Mouse (Mus musculus): ENCODE measurements at regions not wholly inside any gene's neighbourhood (a gene's known extent, or its start where the extent isn't known, plus 50 kb on each side); places are given as distances from the start of the nearest gene placed in this dataset.

DNA sequence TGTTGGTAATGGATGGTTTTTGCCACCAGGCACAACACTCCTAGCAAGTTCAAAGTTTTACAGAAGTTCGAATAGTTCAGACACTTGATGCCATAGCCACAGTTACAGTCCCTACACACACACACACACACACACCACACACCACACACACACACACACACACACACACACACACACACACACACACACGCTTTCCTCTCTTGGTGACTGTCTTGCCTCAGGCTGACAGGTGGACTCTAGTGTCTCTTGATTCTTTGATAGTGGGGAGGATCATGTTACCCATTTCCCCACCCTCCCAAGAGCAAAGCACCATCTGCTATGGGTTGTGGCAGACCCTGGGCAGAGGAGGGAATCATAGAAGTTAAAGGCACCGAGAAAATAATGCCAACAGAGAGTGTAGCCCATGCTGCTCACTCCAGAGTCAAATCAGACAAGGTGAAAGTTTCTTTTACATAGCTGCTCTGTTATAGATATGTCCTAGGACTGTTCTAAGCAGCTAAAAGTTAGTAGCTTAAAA, 75.9 kb downstream of the Klhl25 start:
- no peak for DNase-seq

DNA sequence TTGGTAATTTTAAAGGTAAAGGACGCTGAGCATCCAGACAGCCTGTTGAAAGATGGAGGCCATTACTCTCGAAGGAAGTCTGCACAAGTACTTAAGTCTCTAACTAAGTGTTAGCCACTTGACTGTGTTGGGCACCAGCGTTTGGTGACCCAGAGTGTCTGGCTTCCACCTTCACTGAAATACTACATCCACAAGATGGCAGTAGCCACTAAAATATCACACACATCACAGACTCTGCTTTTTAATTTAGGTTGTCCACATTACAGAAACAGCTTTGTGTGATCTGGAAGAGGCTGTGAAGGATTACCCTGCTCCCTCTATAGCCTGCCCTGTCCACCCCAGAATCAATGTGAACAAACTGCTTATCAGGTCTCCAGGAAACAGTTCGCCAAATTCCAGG, 79.4 kb downstream of the Klhl25 start:
- peak in 1 of 2 experiments; percentile 3 for DNase-seq

DNA sequence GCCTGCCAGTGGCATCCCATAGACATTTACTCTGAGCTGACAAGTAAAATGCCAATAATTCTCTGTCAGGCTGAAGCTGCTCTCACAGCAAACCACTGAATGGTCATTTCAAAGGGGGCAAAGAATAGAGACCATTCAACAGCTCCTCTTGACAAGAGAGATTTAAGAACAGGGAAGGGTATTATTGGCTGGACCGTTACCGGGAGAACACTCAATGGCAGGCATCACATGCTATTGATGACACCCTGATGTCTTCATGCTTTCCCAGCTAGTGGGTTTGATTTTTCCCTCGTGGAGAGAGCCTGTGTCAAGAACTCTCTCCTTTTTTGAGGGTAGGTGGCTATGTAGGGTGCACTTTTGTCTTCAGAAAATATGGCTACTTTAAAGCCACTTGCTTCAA, 95.7 kb downstream of the Klhl25 start:
- DNase-seq: no peak

DNA sequence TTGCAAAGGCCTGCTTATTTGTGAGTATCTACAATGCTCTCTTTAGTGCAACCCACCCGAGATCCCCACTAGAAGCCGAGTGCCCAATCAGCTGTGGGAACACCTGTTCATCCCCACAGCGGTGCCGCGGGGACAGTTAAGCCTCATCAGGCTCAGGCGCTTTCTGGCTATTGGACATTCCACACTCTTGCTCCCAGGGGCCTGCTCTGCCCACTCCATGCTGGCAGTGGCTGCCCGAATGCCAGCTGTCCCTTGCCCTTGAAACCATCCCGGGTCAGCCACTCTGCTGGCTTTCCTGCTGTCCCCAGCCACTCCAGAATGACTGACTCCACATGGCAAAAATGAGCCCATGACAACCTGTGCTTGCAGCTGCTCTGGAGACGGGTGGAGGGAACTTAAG, 107.6 kb downstream of the Klhl25 start:
- DNase-seq: no peak

DNA sequence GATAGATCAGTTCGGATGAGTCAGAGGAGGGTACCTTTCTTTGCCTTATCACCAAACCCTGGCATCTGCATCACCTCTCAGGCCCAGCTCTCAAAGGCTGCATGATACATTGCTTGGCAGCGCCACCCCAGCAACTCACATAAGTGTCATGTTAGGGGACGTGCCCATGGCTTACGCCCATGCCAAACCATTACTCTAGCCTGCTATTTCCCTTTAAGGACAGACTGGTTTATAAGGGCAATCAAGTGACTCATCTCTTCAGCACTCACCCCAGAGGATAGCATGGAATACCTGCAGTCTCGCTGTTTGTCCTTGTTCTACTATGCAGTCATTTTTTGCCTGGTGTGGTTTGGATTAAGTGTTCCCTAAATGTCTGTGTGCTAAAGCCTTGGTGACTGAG, 109.3 kb downstream of the Klhl25 start:
- no peak for DNase-seq

DNA sequence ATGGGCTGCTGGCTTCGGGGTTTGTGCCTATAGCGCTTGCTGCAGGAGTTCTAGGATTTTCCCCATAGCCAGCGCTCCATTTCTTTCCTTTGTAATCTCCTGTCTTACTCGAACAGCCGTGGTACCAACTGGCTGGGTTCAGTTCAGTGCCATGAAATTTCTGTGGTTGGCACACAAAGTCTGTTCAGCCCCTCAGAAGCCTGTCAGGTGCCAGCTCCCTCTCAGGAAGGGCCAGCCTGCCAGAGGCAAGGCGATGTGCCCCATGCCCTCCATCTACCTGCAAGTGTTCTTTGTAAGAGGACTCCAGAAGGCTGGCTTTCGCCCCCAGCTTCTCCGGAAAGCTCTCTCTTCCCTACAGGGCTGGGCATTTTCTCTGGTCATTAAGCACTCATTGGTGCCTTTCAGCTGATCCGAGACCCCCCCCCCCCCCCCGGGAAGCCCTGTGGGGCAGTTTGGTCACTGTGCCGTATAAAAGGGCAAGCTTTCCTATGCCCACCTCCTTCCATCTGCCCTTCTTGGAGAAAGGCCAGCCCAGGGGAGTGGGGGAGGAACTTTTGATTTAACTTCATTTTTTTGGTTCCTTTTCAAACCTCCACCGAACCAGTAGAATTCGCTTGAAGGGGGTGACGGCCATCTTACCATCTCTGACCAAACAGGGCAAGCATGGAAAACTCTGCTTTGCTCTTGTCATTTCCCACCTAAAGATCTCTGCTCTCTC, 112.0 kb downstream of the Klhl25 start:
- DNase-seq: no peak

DNA sequence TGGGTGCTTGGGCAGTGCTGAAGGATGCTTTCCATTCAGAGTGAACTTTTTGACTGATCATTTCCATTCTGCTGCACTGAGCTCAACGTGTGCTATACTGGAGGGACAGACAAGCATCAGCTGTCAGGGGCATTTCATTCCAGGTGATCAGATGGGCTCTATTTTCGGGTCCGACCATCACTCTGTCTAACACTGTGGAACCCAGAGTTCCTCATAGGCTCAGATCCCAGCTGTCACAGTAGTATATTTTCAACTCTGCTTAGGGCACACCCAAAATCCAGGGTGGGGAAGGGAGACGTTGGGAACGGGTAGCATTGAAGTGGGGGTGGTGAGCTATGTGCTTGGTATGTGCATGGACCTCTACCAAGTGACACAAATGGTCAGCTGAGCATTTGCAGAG, 120.1 kb downstream of the Klhl25 start:
- DNase-seq: no peak

DNA sequence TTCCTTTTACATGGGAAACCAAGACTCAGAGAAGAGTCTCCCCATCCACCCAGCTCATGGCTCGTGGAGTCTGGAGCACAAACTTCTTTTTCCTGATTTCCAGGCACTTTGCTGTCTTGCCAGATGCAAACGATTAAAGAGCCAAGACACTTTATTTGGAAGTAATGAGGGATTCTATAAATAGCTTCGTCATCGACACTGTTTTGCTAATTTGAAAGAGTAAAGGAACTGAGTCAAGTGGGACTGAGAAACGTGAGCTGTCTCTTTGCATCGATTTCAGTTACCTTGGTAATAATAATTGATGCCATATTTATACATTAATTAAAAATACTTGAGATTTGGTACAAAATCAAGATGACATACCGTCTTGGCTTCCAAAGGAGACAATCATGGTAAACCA, 122.8 kb downstream of the Klhl25 start:
- no peak for DNase-seq

DNA sequence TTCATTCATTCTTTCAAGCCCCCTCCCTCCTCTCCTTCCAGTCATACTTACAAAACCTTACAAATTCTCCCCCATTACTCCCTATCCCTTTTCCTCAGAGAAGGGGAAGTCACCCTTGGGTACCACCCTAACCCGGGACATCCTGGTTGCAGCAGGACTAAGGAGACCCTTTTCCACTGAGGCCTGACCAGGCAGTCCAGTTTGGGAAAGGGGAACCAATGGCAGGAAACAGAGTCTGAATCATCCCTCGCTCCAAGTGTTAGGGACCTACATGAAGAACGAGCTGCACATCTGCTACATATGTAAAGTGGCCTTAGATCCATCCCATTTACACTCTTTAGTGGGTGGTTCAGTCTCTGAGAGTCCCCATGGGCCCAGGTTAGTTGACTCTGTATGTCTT, 123.6 kb downstream of the Klhl25 start:
- DNase-seq: no peak

DNA sequence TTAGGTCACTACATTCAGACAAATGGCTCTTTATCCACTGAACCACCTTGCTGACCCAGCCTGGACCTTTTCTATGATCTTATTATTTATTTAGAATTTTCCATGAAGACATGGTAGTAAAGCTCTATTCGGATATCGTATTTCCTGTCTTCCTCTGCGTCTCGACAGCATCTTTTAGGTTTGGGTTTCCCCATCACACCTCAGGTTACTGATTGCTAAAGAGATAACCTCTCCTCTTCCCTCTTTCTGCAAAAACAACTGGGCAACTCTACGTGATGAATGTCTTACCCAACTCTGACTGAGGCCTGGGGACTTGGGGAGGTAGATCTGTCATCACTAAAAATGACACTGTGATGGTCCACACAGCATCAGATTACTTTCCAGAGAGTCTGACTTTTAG, 133.4 kb downstream of the Klhl25 start:
- DNase-seq: no peak

DNA sequence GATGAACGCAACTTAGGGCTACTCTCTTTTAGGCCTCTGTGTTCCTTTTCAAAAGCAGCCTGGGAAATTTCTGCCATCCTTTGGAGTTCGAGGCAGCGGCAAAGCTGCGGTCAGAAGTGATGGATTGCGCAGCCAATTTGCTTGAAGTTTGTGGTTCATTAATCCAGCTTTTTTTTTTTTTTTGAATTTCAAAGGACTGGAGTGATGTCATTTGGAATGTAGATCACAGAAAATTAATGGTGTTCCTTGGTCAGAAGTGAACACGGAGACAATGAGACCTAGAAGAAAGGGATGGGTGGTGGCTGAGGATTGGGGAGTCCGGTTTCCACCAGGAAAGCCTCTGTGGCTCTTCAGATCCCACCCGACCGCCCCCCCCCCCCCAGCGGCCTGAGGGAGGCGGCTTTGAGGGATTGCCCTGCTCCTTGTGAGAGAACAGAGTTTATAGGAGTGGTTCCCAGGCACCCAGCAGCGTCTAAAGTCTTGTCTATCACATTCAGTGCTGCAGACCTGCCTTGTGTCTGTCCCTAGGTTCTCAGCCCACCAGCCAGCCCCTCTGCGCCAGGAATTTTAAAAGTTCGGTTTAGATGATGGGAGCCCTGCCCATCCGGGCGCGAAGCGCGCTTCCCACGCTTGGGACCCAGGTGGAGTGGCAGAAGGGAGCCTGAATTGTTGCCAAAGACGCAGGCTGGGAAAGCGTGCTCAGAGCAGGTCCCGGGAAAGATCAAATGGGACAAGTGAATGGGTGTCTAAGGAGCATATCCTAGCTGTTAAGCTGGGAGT, 135.1 kb downstream of the Klhl25 start:
- no peak for DNase-seq

DNA sequence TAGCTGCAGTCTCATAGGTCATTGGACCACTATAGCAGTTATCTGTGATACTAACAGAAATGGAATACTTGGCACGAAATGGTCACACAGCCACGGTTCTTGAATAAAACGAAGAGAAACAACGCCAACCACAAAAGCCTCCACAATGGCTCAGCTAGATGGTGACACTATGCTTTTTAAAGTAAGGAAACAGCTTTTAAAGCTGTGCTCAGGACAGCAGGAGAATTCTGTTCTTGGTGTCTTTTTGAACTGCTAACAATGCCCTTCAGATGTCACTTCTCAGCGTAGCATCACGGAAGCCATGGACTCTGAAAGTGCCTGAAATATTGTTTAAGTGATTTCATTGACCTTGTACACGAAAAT, 135.7 kb downstream of the Klhl25 start:
- no peak for DNase-seq

DNA sequence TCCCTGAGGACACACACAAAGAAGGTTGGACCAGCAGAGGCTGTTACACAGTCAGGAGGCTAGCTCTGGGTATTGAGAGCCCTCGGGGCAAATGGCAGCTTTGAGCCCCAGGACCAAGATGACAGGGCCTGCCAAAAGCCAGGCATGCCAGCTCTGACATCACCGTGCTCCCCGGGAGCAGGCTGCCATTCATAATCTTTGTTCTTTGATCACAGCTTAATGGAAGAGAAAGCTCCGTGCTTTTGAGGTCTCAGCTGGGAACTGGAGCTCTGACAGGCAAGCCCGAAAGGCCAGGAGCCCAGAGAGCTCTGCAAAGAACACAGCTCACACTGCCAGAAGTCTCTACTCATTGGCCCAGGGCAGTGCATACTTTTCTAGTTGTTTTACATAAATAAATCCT, 150.7 kb downstream of the Klhl25 start:
- DNase-seq: no peak

DNA sequence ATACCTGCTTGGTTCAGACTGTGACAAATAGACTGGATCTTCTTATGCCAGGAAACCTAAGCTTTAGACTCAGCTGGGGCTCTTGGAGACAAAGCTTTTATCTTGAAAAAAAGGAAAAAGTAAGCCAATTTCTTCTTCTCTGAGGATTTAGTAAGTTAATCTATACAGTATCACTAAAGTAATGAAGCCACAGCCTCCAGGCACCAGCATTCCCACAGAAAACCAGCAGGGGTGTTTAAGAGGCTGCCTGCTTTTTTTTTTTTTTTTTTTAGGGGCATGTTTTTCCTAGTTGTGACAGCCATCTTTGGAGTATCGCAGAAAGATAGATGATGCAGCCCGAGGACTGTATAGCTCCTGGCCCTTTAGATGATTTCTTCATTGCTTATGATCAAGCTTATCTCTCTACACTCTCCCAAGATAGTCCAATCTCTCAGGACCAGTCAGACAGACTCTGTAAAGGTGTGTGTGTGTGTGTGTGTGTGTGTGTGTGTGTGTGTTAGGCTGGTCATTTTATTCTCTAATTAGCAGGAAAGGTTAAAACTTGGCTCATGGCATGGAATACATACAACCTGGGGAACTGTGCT, 151.3 kb downstream of the Klhl25 start:
- DNase-seq: no peak

DNA sequence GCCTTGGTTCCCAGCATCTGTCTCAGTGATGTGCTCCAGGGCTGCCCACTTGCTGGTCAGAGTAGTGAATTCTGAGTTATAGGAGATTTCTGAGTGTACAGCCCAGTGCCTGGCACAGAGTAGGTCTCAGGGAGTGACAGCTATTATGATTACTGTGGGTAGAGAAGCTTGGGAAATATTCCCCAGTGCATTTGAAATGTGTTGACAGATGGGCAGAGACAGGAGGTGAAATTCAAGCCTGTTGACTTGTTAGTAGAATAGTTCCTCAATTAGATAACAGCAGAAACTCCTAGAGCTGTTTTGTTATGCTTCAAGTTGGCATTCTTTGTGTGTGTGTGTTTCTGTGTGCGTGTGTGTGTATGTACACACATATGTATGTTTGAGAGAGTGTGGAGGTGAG, 152.9 kb downstream of the Klhl25 start:
- no peak for DNase-seq

DNA sequence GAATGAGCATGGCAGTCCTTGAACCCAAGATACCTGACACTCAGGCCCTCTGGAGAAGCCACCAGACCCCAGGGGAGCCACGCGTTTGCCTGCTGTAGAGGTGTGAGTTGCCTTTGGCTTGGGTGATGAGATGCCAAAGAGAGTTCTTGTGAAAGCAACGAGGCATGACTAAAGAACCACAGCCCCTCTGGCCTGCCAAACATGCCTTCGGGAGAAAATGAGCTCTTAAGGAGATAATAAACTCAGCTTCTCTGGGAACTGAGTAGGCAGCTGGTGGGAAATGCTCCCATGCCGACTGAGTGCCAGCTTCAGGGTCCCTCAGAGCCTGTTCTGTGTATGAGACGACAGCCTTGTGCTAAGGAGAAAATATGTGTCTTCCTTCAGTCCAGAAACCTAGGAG, 160.1 kb downstream of the Klhl25 start:
- DNase-seq: no peak

DNA sequence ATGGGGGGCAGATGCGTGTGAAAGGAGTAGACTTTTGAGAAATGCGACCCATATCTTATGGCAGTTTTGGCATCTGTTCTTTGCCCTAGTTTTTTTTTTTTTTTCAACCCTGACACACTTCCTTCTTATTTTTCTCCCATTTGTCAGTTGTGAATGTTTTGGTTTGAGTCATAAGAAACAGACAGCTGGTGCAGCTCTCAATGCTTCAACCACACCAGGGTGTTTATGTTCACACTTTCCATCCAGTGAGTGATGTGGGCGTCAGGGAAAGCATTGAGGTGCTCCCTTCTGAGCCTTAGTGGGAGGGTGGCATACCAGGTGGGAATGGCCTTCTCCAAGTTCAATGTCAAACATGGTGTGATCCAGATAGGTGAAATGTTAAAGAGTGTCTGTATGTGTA, 181.9 kb upstream of the Agbl1 start:
- no peak for DNase-seq

DNA sequence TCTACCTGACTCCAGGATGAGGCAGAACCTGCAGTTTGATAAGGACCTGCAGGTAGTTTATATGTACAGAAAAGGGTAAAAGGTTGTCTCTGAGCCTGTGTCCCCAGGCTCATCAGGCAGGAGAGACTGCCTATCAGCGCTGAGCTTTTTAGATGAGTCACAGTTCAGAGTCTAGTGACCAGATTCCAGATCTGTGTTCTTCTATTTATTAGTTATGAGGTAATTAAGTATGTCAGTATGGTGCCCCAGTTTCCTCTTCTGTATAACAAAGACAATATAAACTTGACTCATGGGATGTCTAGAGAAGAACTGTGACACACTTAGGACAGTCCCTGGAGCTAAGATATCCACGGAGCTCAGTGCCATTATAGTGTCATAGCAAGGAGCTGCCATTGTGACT, 180.3 kb upstream of the Agbl1 start:
- DNase-seq: no peak

DNA sequence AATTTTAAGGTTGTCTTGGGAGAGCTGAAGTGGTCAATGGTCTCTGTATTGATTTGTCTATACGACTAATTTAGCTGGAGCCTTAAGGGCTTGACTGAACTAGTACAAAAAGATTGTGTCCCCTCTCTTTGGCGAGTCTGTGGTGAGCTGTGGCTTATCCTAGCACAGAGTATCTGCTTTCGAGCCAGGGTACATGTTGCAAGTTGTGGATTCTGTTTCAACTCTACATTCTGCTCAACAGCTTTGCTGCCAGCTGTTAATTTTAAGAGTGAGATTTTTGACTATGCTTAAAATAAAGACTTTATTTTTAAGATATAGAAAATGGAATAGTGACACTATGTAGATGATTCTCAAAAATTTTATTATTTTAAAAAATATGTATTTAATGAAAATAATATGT, 175.8 kb upstream of the Agbl1 start:
- DNase-seq: no peak

DNA sequence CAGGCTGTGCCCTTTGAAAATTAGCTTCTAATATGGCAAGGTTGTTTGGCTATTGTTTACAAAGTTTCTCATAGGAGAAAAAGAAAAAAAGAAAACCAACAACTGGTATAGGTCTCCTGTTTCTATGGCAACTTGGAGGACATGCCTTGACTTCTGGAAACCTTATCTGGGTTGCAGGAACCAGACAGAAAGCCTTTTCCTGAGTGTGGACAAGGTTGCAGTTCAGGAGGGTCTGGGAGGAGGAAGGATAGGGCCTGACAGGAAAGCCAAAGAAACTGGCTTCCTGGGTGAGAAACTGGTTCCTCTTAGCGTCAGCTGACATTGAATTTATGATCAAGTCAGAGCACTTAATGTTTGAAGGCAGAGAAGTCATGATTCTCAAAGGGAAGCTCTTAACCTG, 130.5 kb upstream of the Agbl1 start:
- no peak for DNase-seq

DNA sequence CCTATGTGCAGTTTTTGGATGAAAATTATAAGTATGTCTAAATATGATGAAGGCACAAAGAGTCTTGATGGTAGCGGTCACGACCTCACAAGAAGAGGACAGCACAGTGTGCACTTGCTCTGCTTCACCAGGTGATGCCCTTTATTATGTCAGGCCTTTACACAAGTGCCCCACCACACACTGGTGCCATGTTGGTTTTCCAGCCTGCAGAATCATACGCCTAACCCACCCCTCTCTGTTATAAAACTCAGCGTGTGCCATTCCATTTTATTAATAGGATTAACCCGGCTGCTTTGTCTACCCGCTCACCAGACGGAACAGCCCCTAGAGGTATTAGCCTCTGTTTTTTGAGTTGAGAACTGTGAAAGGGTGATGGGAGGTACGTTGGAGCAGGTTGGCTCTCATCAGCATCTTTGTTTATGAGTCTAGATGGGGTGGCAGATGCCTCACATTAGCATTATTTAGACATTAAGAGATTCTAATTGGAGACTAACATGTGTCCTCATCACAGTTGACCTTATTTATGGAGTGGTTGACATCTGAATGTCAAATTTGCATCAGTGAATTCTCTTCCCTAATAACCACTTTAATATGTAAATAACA, 108.3 kb upstream of the Agbl1 start:
- DNase-seq: no peak

DNA sequence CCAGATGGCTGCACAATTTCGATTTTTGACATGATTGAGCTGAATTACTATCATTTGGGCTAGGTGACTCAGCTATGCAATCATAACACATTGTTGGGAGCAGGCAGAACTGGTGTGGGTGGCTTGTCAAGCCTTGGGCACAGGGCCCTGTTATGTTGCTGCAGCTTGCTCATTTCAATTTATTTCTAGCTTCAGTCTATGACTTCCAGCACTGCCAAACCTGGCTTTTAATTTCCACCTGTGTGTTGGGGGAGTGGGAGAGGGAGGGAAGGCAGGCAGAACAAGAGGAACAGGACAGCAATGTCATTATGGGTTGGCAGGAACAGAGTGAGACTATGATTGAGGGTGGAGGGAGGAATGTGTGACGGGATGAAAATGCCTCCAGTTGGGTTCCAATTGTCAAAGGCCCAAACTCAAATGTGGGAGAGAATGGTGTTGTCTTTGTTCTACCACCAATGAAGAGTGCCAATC, 102.0 kb upstream of the Agbl1 start:
- no peak for DNase-seq

DNA sequence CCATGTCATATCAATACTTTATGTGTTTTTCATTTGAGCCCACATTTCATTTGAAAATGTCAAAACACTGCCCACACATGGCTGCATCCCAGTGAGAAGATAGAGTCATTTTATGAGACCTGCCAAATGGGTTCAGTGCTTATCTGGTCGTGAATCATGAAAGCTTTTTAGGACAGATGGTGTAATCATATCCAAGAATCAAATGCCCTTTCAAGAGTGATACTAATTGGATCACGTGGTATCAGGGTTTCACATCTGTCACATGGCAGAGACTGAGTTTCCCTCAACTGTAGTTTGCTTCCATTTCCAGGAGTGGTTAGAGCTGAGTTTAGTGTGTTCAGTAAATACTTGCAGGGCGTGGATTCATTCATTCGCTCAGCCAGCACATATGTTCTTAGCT, 87.2 kb upstream of the Agbl1 start:
- DNase-seq: no peak

DNA sequence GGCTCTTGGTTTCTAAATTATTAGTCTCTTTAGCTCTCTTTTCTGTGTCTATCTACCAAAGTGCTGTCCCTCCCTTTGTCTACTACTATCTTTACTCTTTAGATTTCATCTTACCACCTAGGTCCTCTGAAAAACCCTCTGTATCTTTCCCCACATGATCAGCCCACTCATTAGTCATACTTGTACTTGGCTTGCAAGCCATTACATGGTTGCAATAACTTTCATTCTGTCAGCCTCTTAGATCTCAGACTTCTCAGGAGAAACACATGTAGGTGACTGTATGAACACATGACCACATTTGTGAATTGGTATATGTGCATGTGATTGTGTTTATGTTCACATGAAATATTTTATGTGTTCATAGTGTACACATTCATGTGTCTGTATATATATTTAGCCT, 83.3 kb upstream of the Agbl1 start:
- no peak for DNase-seq

Data from kidney, postnatal 25 days (tissue).